Mouse (Mus musculus): ENCODE data around the gene Zfp207.
"Not testable (repeated sequence)": the region's sequence is repeated elsewhere in the genome, so short reads cannot be mapped to it uniquely, and the experiment has no call there.

Gene Zfp207

DNA sequence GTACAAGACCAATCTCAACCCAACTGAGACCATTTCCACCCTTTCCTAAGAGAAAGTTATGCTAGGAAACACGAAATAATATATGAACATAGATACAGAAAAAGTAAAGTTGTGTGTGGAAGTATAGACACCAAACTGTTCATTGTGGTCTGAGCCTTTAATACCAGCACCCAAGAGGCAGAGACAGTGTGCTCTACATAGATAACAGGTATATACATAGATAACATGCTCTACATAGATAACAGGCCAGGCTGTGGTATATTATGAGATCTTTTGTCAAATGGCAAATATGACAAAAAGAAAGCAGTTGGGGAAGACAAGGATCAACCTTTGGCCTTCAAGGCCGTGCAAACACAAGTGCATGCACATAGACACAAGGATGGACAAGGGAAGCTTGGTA, 27.3 kb downstream of the Zfp207 start:
- DNase-seq (ENCODE audit: low spot score in 2 of 2), result no peak

DNA sequence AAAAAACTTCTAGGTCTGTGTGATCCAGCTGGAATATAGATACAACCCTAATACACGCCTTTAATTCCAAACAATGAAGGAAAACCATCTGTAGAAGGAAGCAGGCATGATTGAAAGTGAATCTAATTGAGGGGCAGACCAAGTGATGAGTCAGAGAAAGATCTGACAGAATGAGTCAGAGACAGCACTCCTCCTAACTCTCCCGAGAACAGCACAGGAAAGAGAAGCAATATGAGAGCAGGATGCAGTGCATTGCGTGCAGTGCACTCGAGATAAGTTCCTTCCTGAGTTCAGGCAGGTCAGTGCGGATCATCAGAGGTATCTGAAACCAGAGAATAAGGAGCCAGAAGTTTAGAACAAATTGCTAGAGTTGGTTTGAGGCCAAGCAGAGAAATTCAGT, 34.0 kb downstream of the Zfp207 start:
- DNase-seq (ENCODE audit: low spot score in 2 of 2), result no peak

DNA sequence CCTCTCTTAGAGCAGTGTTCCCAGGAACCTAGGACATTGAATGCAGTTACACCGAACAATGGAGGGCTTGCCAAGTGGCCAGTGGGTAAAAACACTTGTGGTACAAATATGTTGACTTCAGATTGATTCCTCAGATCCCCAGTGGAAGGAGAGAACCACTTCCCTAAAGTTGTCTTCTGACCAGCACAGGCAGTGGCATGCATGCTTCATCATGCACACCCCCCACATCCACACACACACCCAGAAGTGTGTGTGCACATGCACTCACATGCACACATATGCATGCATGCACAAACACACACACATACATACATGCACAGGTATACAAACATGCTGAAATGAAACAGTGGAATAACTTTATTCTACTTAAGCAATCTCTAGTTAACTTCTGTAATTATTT, 36.7 kb downstream of the Zfp207 start:
- DNase-seq (ENCODE audit: low spot score in 2 of 2), result no peak

DNA sequence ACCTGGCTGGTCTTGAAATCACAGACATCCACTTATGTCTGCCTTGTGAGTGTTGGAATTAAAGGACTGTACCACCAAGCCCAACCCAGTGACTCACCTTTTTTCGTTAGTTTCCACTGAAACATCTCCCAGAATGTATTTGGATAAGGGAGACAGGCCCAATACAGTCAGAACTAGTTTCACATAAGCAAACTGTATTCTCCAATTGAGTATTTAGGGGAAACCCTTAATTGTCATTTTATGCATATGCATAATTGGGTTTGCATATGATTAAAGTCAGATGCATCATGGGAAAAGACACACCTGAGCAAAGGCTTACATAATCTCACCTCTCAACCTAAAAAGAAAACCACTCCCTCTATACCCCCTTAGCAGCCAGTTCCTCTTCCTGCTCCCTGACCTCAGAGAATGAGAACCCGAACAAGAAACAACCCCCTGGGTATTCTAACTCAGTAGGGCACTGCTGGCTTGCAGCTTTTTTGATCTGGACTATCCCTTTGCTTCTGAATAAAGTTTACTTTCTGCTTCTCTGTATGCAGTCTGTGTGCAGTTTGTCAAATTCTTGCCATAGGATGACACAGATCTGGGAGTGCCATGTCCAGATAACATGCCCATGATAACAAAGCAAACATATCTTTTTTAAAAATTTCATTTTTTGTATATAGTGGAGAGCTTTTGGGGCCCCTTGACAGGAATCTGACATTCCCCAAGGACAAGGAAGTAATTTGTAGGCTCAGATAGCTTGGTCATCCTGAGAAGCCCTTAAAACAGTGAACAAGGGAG, 37.3 kb downstream of the Zfp207 start:
- DNase-seq (ENCODE audit: low spot score in 2 of 2), result no peak

DNA sequence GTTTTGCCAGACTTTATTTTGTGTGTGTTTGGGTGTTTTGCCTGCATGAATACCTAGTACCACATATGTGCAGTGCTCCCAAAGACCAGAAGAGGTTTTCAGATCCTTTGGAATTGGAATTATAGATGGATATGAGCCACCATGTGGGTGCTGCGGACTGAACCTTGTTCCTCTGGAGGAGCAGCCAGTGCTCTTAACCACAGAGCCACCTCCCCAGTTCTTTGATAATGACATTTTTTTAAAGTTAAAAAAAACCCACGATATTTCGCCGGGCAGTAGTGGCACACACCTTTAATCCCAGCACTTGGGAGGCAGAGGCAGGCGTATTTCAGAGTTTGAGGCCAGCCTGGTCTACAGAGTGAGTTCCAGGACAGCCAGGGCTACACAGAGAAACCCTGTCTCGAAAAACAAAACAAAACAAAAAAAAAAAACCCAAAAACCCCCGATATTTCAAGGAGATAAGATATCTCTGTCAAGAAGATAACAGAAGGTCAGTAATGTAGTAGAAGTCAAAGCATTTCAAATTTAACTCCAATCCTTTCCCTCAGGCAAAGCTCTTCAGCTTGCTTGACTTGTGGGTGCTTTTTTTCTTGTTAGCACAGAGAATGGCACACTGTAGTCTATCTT, 38.5 kb downstream of the Zfp207 start:
- no peak for DNase-seq (ENCODE audit: low spot score in 2 of 2)

DNA sequence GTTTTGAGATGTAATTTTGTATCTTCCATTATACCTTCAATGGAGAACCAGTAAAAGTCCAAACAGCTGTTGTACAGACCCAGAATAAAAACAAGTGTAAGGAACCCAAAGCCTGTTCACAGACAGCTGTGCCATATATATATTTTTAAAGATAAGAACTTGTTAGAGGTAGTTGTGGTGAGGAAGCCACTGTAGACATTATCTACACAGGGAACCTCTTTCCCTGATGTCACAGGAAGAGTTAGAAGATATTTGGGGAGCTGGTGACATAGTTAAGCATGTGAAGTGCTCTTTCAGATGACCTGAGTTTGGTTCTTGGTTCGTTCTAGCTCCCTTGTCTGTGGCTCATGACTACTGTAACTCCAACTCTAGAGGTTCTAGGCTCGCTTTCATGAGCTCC, 41.6 kb downstream of the Zfp207 start:
- no peak for DNase-seq (ENCODE audit: low spot score in 2 of 2)

DNA sequence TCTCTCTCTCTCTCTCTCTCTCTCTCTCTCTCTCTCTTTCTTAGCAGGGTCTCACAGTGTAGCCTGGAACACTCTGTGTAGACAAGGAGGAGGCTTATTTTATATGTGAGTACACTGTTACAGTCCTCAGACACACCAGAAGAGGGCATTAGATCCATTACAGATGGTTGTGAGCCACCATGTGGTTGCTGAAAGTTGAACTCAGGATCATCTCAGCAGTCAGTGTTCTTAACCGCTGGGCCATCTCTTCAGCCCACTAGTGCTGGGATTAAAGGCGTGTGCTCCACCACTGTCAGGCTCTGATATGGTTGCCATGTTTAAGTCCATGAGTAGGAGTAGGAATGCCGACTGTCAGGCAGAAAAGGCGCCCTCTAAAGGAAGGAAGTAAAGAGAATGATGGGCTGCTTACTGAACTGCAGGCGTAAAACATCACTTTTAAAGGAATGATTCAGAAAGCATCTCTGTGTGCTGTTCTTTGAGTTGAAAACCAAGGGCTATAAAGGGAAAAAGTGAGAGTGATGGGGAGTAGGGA, 42.2 kb downstream of the Zfp207 start:
- no peak for DNase-seq (ENCODE audit: low spot score in 2 of 2)

DNA sequence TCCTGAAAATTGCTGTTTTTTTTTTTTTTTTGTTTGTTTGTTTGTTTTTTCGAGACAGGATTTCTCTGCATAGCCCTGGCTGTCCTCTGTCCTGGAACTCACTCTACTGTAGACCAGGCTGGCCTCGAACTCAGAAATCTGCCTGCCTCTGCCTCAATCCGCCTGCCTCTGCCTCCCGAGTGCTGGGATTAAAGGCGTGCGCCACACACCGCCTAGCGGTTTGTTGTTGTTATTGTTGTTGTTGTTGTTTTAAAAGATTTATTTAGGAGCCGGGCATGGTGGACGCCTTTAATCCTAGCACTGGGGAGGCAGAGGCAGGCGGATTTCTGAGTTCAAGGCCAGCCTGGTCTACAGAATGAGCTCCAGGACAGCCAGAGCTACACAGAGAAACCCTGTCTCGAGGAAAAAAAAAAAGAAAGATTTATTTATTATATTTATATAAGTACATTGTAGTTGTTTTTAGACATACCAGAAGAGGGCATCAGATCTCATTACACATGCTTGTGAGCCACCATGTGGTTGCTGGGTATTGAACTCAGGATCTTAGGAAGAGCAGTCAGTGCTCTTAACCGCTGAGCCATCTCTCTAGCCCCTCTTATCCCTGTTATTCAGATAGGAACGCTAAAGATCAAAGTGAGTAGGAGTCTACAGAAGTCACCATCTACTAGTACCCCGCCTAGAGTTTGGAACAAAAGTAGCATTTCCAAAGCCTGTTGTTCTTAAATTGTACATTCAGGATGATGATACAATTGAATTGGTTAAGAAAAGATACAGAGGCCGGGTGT, 43.1 kb downstream of the Zfp207 start:
- DNase-seq (ENCODE audit: low spot score in 2 of 2), result not testable (repeated sequence)

DNA sequence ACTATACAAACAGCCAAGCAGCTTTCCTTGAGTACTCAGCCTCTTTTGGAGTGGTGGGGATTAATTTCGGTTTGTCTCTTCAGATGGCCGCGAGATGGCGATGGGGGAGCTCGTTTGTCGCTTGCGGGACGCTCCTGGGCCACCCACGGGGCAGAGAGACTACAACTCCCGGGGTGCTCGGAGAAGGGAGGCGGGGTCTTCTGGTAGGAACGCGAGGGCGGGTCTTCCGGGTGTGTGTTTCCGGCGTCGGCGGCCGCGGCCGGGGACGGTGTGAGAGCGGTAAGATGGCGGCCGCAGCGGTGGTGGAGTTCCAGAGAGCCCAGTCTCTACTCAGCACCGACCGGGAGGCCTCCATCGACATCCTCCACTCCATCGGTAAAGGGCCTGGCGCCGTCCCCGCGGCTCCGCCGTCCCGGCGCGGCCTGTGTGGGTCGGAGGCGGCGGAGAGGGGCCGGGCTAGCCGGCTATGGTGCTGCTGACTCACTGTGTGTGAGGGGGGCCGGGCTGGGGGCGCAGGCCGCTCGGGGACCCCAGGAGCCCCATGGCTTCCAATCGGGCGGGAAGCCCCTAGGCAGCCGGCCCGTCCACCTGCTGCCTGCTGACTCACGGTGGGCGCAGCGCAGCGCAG, 45.4 kb downstream of the Zfp207 start, which contains the start of gene Psmd11:
Gene Psmd11, plus strand, starts transcription at position 235 of the 628 bp plus-strand sequence.
- peak; percentile 95 to 96 for DNase-seq (ENCODE audit: low spot score in 2 of 2)

DNA sequence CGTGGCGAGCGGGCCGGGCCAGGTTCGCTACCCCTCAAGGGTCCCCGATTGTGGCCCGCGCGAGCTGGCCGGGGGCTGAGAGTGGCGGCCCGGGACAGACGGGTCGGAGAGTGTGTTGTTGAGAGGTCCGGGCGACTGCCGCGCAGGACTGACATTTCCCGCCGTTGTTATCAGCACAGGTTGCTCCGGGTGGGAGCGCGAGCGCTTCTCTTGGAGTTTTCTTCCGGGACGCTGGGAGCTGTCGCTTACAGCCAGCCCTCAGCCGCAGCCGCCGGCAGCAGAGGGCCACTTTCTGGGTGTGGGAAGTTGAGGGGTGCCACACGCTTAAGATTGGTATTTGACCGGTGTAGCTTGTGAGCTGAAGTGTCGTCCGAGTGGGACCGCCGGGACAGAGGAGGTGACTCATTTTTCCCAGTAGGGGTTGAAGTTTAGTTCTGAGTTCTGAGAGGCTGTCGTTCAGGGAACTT, 46.0 kb downstream of the Zfp207 start:
- no peak for DNase-seq (ENCODE audit: low spot score in 2 of 2)

DNA sequence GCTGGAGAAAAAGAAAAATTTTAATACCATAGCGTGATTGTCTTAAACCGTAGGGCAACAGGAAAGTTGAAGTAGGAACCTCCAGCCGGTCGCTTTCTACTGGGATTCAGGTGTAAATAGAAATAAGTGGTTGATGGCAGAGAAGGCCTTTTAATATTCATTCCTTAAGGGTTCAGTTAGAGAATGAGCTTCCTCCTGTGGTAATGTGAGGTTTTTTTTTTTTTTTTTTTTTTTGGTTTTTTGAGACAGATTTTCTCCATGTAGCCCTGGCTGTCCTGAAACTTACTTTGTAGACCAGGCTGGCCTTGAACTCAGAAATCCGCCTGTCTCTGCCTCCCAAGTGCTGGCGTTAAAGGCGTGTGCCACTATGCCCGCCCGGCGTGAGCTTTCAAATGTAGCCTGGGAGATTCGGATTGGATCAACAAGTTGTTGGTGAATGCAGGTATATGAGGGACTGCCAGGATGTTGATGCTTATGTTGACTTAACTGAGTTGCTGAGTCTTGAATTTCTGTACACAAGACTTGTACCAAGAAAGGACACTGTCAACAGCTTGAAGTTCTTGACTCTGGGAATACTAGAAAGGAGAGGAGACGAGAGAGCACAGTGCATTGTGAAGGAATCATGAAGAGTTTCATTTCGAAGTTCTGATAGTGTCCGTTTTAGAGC, 46.6 kb downstream of the Zfp207 start:
- DNase-seq (ENCODE audit: low spot score in 2 of 2), result no peak

DNA sequence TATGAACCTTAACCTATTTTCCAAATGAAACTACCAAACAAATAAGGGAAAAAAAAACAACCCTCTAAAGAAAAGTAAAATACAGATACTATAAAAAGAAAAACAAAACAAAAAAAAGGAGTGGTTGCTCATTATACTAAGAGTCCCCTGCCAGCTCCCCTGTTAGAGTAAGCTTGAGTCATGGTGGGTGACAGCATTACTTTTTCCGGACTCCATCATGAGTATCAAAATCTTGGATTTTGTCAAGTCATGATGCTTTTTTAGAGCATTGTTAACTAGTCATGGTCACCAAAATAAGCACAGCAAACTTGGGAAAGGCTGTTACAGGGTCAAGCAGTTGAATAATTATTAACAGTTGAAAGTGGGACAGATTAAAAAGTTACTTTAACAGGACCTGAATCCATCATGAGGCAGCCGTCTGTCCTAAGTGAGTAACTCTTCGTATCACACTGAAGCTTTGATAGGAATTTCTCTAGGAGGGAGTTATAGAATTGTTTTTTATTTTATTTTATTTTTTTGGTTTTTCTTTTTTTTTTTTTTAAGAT, 47.4 kb downstream of the Zfp207 start:
- no peak for DNase-seq (ENCODE audit: low spot score in 2 of 2)

DNA sequence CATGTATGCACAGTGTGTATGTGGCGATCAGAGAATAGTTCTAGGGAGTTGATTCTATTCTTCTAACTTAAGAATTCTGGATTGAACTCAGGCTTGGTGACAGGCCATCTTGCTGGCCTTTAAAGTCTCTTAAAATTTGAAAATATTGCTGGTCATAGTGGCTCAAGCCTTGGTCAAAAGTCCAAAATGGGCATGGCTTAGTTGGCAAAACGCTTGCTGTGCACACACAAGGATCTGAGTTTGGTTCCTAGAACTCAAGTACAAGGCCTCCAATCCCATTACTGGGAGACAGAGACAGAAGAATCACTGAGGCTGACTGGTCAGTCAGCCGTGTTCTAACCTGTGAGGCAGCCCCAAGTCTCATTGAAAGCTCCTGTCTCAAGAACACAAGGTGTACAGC, 63.8 kb downstream of the Zfp207 start:
- DNase-seq (ENCODE audit: low spot score in 2 of 2), result no peak

DNA sequence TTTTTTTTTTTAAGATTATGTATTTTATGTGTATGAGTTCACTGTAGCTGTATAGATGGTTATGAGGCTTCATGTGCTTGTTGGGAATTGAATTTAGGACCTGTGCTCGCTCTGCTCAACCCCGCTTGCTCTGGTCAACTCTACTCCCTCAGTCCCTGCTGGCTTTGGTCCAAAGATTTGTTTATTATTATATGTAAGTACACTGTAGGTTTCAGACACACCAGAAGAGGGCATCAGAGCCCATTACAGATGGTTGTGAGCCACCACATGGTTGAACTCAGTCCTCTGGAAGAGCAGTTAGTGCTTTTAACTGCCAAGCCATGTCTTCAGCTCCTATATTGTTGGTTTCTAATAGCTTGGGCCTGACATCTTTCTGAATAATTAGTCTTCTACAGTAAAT, 66.8 kb downstream of the Zfp207 start:
- no peak for DNase-seq (ENCODE audit: low spot score in 2 of 2)

DNA sequence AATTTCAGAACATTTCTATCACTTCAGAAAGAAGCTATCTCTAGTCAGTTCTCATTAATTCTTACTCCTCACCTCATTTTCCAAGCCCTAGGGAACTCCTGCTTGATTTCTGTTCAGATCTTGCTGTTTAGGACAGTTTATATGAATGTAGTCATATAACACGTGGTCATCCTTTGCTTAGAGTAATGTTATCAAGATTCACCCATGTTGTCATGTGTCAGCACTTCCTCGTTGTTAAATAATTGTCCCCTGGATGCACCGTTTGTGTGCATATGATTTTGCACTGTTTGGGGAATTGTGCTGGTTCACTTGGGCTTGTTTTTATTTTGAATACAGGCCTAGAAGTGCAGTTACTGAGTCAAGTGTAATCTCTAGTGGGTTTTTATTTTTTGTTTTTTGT, 69.2 kb downstream of the Zfp207 start:
- DNase-seq (ENCODE audit: low spot score in 2 of 2), result no peak

DNA sequence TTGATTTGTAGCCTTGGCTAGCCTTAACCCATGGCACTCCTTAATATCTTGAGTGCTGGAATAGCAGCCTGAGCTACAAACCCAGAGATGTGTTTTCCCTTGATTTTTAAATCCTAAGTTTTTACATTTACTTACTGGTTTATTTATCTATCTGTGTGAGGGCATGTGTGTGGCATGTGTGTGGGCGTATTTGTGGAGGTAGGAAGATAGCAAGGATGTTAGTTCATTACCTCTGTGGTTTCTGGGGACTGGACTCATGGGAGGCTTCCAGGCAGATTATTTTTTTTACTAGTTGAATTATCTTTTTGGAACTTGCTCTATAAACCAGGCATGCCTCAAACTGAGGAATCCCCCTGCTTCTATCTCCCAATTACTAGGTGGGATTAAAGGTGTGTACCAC, 70.1 kb downstream of the Zfp207 start:
- no peak for DNase-seq (ENCODE audit: low spot score in 2 of 2)
